Mouse (Mus musculus) hindbrain, embryonic 10.5 days (tissue): ENCODE results near the gene Nkx1-2. TPM values are rescaled to one million over a fixed set of nuclear protein-coding genes. Genes with fewer than 3 reads are reported as not detected.

ENCODE experiments used
- DNase-seq: peaks from one replicate; pipeline ENCODE4 v3.0.0-alpha.2; 2017; ENCODE audit warnings: low spot score
- H3K27ac ChIP-seq: fragments of 300-500 bp; sonication (generic); 2 replicates; pipeline ENCODE4 v1.5.1; 2016; ENCODE audit warnings: mild to moderate bottlenecking, moderate library complexity
- H3K27me3 ChIP-seq: fragments of 300-500 bp; sonication (generic); 2 replicates; pipeline ENCODE4 v1.6.1; 2016; ENCODE audit warnings: mild to moderate bottlenecking; ENCODE audit not compliant: poor library complexity, insufficient read depth, severe bottlenecking
- H3K36me3 ChIP-seq: fragments of 300-500 bp; sonication (generic); 2 replicates; pipeline ENCODE4 v1.6.1; 2016; ENCODE audit warnings: mild to moderate bottlenecking, moderate library complexity
- H3K4me1 ChIP-seq: fragments of 300-500 bp; sonication (generic); replicated peaks from 2 replicates; pipeline ENCODE4 v1.6.1; 2016; ENCODE audit warnings: mild to moderate bottlenecking
- H3K4me3 ChIP-seq: fragments of 300-500 bp; sonication (generic); 2 replicates; pipeline ENCODE4 v1.5.1; 2016; ENCODE audit warnings: mild to moderate bottlenecking, moderate library complexity
- H3K9me3 ChIP-seq: fragments of 300-500 bp; sonication (generic); 2 replicates; pipeline ENCODE4 v1.6.1; 2016; ENCODE audit warnings: mild to moderate bottlenecking, moderate library complexity
- WGBS: fragments of 180-500 bp; shearing (Covaris S2); methylation state at CpG from one replicate; pipeline ENCODE4 v1.1.7; 2016; 5-methylcytosine and 5-hydroxymethylcytosine counted together
- polyA plus RNA-seq: library from polyadenylated mRNA; unstranded; fragments of >200 nt; fragmentation: Nextera tagmentation; extraction: Ambion mirVana; gene quantifications from 2 replicates; pipeline ENCODE4 v1.2.1, GENCODE M21; 2016

The Nkx1-2 gene
- polyA plus RNA-seq, 1 experiment from 2014 or later, result 1.3 TPM

DNA sequence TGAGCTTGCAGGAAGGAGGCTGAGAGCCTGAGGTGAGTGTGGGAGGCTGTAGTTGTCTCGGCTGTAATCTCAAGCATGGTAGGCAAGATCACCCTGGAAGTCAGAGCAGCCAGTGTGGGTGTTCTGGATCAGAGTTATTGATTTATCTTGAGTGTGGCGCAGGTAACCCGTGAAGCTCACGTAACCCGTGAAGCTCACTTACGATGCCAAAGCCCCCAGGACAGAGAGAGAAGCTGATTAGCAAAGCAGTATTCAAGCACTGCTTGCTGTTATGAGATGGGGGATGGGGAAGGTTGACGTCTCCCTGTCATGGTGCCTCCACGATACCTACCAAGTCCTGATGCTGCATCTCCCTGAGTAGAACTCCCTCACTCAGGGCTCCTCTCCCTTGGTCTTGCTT lies 20.1 kb upstream of the Nkx1-2 start:
- H3K4me3 ChIP-seq, result no peak overlapping the region
- no peak for DNase-seq
- peaks cover 10% of the 10 kb centered on the region for H3K27me3 ChIP-seq
- H3K27ac ChIP-seq, result no peak overlapping the region
- no peaks in the 10 kb centered on the region for H3K36me3 ChIP-seq
- 95% methylated on average over 8 of the region's 8 CpGs for WGBS
- peaks cover 27% of the 10 kb centered on the region for H3K4me1 ChIP-seq
- no peaks in the 10 kb centered on the region for H3K9me3 ChIP-seq

DNA sequence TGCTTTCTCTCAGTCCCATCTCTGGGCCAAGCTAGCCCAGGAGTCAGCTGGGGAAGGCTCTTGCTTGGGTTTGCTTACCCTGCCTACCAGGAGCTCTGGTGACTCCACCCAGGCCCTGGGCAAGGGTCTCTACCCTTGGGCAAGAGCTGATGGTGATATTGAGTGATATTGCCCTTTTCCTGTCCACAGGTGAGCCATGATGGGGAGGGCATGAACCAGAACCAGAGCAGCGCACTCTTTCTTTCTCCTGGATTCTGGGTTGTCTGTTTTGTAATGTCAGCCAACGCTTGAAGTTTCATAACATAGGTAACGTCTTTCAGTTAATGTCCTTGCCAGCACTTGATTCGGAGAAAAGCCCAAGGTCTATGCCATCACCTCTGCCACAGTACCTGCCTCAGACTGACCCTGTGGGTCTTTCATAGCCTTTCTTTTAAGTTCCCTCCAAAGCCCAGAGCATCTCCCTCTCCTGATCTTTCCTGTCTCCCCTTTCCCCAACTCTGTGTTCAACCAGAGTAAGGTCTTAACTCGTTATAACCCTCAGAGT lies 17.7 kb upstream of the Nkx1-2 start:
- Histone ChIP-seq H3K4me3 (no peak overlapping the region), H3K36me3 (no peaks in the 10 kb centered on the region), H3K27ac (peak overlapping the region; percentile 50; the same call in 1 of the 2 replicates), H3K9me3 (no peaks in the 10 kb centered on the region), H3K4me1 (peaks cover 25% of the 10 kb centered on the region), H3K27me3 (peaks cover 10% of the 10 kb centered on the region)
- DNase-seq, result no peak
- WGBS, result 86% methylated on average over 5 of the region's 5 CpGs

DNA sequence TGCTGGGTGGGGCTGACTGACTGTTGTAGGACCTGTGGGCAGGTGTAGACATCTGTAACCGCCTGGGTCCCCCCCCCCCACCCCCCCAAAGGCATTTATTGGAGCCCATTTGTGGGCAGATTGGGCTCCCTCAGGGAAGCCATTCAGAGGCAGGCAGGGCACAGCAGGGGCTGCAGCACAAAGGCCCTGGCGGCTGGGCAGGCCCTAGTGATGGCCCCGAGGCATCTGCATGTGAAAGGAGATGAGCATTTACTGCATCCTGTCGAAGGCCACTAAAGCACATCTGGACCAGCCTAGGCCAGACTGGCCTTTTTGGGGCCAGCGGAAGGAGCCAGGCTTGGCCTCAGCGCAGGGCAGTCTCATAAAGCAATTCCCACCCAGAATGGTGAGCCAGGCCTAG lies 17.0 kb upstream of the Nkx1-2 start:
- Histone ChIP-seq H3K36me3 (no peaks in the 10 kb centered on the region), H3K4me3 (no peak overlapping the region), H3K9me3 (no peaks in the 10 kb centered on the region), H3K4me1 (peaks cover 25% of the 10 kb centered on the region), H3K27me3 (peaks cover 10% of the 10 kb centered on the region), H3K27ac (peak overlapping the region; percentile 50; the same call in 1 of the 2 replicates)
- no peak for DNase-seq
- 7% methylated on average over 6 of the region's 6 CpGs for WGBS

DNA sequence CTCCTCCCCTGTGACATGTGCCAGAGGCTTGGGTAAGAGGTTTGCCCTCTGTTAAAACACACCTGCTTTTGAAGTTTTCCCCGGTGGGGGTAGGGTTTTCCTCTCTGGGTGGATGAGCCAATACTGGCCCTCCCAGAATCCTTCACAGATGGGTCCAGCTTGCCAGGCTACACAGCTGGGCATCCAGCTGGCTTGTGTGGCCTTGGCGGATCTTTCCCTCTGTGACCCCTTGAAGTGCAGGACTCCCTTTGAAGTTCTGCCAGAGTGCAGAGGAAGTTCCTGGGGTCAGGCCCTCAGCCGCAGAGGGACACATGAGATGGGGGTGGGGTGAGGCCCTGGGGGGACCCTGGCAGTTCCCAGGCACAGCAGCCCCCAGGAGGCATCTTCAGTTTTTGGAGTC lies 15.9 kb upstream of the Nkx1-2 start:
- no peak for DNase-seq
- Histone ChIP-seq H3K4me1 (peaks cover 32% of the 10 kb centered on the region), H3K27me3 (peaks cover 10% of the 10 kb centered on the region), H3K27ac (peak overlapping the region; percentile 67; the same call in 1 of the 2 replicates), H3K36me3 (no peaks in the 10 kb centered on the region), H3K9me3 (no peaks in the 10 kb centered on the region), H3K4me3 (no peak overlapping the region)
- 8% methylated on average over 3 of the region's 3 CpGs for WGBS

DNA sequence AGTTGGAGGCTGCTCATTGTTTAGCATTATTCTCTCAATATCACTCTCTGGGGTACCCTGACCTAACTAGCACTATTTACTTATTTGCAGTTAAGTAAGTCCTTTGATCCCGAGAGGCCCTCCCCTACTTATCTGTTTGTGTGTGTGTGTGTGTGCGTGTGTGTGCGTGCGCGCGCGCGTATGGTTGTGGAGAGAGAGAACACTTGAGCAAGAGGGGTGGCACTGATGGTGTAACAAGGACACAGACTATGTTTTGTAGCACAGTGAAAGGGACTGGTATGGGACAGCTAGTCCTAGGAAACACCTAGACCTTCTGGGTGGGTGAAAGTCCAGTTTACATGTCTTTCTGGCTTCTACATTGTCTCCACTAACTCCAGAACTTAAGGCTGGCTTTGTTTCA lies 12.1 kb upstream of the Nkx1-2 start:
- 96% methylated on average over 8 of the region's 8 CpGs for WGBS
- Histone ChIP-seq H3K27ac (no peak overlapping the region), H3K27me3 (peaks cover 33% of the 10 kb centered on the region), H3K36me3 (no peaks in the 10 kb centered on the region), H3K4me1 (peaks cover 31% of the 10 kb centered on the region), H3K4me3 (no peak overlapping the region), H3K9me3 (no peaks in the 10 kb centered on the region)
- no peak for DNase-seq

DNA sequence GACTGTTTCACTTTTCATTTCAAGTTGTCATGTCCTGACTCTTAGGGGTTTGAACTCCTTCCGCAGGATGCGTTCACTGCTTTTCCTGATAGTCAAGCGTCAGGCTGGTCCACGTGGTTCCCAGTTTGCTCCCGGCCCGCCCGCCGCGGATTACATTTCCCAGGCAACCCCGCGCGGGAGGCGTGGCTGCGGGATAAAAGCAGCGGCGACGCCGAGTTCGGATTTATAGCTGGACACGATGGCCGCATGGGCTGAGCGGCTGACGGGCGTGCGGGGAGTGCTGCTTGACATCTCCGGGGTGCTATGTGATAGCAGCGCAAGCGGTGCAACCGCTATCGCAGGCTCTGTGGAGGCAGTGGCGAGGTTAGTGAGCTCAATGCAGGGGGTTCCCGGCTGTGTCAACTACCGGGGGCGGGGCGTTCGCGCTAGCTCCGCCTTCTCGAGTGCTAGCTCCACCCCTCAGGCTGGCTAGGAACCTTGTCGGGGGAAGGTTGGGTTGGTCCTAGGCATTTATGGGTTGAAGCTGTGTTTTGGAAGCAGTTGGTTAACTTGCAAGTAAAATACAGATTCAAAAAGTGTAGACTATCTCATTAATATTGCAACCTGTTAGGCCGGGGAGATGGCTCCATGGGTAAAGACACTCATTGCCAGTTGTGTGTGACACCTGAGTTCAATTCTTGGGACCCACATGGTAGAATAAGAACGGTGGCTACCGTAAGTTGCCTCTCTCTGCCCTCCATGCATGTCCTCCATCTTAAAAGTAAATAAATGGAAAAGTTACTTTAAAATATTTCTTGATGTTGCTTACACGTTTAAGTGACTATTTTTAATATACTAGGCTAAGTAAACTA lies 11.3 kb upstream of the Nkx1-2 start, which contains the start of gene Lhpp:
TSS of gene Lhpp (plus strand) at position 171 of the 851 bp plus-strand sequence.
- Histone ChIP-seq H3K36me3 (no peaks in the 10 kb centered on the region), H3K4me3 (peak within 1 kb of the TSS; percentile 69), H3K9me3 (no peaks in the 10 kb centered on the region), H3K4me1 (peaks cover 26% of the 10 kb centered on the region), H3K27ac (peak within 1 kb of the TSS; percentile 88), H3K27me3 (peaks cover 40% of the 10 kb centered on the region)
- DNase-seq, result peak; percentile 88
- WGBS, result 8% methylated on average over 44 of the region's 44 CpGs

DNA sequence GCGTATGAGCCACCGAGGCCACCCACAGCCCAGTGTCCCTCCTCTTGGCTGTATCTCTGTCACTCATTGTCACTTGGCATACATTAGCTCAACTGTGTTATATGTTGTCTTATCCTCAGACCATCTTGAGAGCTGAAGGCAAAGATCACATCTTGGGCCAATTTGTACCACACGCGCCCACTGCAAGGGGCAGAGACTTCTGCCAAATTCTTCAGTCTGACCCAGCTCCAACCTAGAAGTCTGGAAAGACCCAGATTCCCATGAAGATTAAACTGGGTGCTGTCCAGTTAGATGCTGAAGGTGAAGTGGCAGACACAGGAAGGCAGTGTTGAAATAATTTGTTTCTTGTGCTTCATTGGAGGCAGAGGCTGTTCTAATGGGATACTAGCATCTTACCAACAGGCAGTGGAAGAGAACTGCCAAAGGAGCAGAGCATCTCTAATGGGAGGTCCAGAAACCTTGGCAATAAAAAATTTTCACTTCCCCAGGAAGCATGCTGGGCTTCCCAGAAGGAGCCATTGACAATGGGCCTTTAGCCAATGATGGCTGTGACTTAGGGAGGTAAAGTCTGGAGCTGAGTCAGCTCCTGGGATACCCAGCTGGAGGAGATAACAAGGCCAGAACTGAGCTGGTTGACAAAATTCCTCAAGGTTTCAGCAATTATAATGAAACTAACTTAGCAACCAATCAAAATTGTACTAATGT lies 9.0 kb upstream of the Nkx1-2 start:
- H3K27ac ChIP-seq, result no peak overlapping the region
- 95% methylated on average over 4 of the region's 4 CpGs for WGBS
- H3K9me3 ChIP-seq, result no peaks in the 10 kb centered on the region
- H3K4me3 ChIP-seq, result no peak overlapping the region
- peaks cover 15% of the 10 kb centered on the region for H3K4me1 ChIP-seq
- peaks cover 59% of the 10 kb centered on the region for H3K27me3 ChIP-seq
- no peak for DNase-seq
- H3K36me3 ChIP-seq, result no peaks in the 10 kb centered on the region

DNA sequence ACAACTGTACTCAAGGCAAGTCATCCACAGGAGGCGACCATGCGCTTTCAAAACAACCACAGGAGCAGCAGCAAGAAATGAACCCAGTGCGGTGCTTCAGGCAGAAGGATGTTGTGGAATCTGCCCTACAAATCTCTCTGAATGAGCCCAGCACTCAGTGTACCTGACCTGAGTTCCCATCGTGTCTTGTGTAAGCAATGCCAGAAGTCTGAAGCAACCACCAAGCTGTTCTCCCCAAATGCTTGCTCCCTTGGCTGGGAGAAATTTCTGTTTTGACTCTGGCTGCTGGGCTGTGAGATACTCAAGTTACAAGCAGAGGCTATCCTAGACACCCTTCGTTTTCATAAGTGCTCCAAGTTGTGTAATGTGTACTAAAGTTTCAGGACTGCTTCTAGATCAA lies 6.3 kb upstream of the Nkx1-2 start:
- no peak overlapping the region for H3K4me3 ChIP-seq
- H3K9me3 ChIP-seq, result no peaks in the 10 kb centered on the region
- peaks cover 25% of the 10 kb centered on the region for H3K4me1 ChIP-seq
- WGBS, result 58% methylated on average over 5 of the region's 5 CpGs
- no peaks in the 10 kb centered on the region for H3K36me3 ChIP-seq
- peaks cover 87% of the 10 kb centered on the region for H3K27me3 ChIP-seq
- no peak for DNase-seq
- H3K27ac ChIP-seq, result no peak overlapping the region

DNA sequence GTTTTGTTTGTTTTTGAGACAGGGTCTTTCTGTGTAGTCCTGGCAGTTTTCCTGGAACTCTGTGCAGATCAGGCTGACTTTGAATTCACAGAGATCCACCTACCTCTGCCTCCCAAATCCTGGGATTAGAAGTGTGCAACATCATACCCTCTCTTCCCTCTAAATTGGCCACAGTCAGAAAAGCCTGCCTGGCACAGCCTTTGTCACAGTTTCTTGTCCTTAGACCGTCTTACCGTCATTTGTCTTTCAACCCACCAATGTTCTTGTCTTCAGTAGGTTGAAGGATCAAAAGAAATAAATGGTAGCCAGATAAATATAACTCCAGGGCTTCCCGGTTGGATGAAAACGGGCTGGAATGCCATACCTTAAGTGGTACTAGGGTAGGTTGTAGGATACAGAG lies 5.3 kb upstream of the Nkx1-2 start:
- H3K36me3 ChIP-seq, result no peaks in the 10 kb centered on the region
- no peaks in the 10 kb centered on the region for H3K9me3 ChIP-seq
- DNase-seq, result no peak
- no peak overlapping the region for H3K4me3 ChIP-seq
- no peak overlapping the region for H3K27ac ChIP-seq
- peaks cover 90% of the 10 kb centered on the region for H3K27me3 ChIP-seq
- 89% methylated on average over 4 of the region's 4 CpGs for WGBS
- peaks cover 26% of the 10 kb centered on the region for H3K4me1 ChIP-seq

DNA sequence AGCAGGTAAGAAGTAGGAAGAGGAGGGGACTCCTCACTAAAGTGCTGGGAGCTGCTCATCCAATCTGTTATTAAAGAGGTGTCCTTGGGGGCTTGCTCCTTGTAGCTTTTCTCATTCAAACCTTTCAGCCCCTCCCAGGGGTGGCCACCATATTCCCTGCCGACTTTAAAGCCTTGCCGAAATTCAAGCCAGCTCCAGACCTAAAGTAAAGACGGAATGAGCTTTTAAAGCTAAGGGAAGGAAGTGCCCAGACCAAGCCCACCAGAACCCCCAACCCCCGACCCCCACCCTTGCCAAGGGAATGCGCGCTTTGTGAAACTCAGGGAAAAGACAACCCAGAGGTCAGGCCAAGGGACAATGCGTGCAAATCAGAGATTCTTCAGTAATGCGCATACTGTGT lies 1.5 kb upstream of the Nkx1-2 start:
- Histone ChIP-seq H3K36me3 (no peaks in the 10 kb centered on the region), H3K27ac (no peak overlapping the region), H3K4me3 (peak overlapping the region; percentile 4; the same call in 1 of the 2 replicates), H3K4me1 (peaks cover 53% of the 10 kb centered on the region), H3K9me3 (no peaks in the 10 kb centered on the region), H3K27me3 (peaks cover 99% of the 10 kb centered on the region)
- WGBS, result 3% methylated on average over 8 of the region's 8 CpGs
- no peak for DNase-seq

DNA sequence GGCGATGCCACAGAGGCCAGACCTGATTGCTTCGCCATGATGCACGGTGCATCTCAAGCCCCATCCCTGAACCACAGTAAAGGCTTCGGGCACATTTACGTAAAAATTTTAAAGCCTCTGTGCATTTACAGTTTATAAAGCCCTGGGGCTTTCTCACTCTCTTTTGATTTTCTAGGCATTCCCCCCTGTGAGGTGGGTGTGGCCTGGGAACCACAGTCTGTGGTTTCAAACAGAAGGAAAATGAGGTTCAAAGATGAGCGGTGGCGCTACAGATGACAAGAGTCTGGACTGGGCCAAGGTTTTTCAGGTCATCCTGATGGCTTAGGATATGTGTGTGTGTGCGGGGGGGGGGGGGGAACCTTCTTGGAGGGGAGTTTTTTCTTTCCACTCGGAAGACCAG lies 589 bp upstream of the Nkx1-2 start:
- 0% methylated on average over 9 of the region's 9 CpGs for WGBS
- Histone ChIP-seq H3K4me1 (peaks cover 53% of the 10 kb centered on the region), H3K36me3 (no peaks in the 10 kb centered on the region), H3K9me3 (no peaks in the 10 kb centered on the region), H3K27me3 (peaks cover 100% of the 10 kb centered on the region), H3K4me3 (peak overlapping the region; percentile 56), H3K27ac (no peak overlapping the region)
- no peak for DNase-seq

DNA sequence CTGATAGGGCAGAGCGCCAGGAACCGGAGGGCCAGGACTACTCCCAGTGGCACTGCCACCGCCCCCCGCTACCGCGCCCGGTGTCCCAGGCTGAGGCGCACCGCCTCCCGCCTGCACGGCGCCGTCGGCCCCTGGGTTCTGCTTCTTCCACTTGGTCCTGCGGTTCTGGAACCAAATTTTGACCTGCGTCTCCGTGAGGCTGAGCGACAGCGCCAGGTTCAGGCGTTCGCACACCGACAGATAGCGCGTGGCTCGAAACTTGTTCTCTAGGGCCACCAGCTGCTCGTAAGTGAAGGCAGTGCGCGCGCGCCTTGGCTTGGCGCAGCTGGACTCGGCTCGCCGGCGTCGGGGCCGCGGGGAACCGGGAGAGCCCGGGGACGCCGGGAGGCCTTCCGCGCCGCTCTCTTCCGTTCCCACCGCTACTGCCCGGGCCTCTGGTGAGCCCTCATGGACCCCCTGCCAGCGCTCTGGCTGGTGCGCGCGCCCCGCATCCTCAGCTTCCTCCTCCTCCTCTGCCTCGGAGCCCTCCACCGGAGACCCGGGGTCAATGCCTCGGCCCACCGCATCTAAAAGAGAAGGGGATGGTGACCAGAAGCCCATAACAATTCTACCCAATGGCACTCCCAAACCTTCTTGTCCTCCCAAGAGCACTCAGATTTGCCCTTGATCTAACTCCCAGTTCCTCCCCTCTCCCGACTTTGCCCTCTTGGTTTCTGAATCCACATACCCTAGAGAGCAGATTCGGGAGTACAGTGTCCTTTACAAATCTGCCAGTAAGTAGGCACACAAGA lies 2.0 kb downstream of the Nkx1-2 start:
- peaks cover 93% of the 10 kb centered on the region for H3K27me3 ChIP-seq
- H3K27ac ChIP-seq, result peak overlapping the region; percentile 66; the same call in 1 of the 2 replicates

More for the DNA sequence above, 2.0 kb downstream of the Nkx1-2 start:
- Histone ChIP-seq H3K4me3 (peak overlapping the region; percentile 61), H3K36me3 (no peaks in the 10 kb centered on the region), H3K4me1 (peaks cover 53% of the 10 kb centered on the region), H3K9me3 (no peaks in the 10 kb centered on the region)
- peak; percentile 64 for DNase-seq
- under 1% methylated on average over 60 of the region's 60 CpGs for WGBS
